Mouse (Mus musculus): Measurements from ENCODE around the gene Flrt3. TPM values are rescaled to one million over a fixed set of nuclear protein-coding genes. Genes with fewer than 3 reads are reported as not detected.

Gene Flrt3
- total and polyA plus RNA-seq, 3 experiments = not detected

DNA sequence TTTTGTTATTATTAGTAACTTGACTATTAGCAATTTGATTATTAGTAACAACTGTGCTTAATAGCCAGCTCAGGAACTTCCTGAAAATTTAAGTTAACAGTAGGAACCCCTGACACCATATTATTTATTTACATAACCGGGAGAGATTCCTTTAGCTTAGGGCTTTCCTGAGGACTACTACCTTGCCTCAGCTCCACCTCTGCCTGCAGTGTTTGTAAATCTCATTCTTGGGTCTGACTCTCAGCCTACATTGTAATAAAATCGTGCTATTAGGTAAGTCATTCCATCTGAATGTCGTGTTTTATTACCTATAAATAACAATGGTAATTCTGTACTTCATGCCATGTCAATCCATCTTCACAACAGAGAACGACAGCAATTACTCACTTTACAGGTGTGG, 21.2 kb upstream of the Flrt3 start:
- no peaks in the 10 kb centered on the region for H3K27me3 ChIP-seq (replicated peaks)
- no peak overlapping the region for H3K4me3 ChIP-seq (replicated peaks in 1 of 3; ENCODE audit: low read depth in 2 of 3, low read length in 2 of 3, poor library complexity in 1 of 3)
- no peak for DNase-seq (ENCODE audit: extremely low read depth)
- H3K9me3 ChIP-seq (replicated peaks; ENCODE audit: low read length) = peaks cover 35% of the 10 kb centered on the region
- dilution Hi-C loops (cut with MboI; ENCODE audit: extremely low pct_ligation_motif_present, extremely low pct_unique_long_range_greater_than_20kb, low sequenced_read_pairs) (no loop called here), in situ Hi-C loops (cut with MboI; ENCODE audit: low pct_ligation_motif_present, low pct_unique_long_range_greater_than_20kb, low sequenced_read_pairs) (no loop called here)
- H3K4me2 ChIP-seq (ENCODE audit: insufficient read depth, low read depth, poor library complexity, severe bottlenecking) = no peak overlapping the region
- no peaks in the 10 kb centered on the region for H3K4me1 ChIP-seq (ENCODE audit: control insufficient read depth in 1 of 2, insufficient read depth in 2 of 2)
- H3K9ac ChIP-seq (ENCODE audit: insufficient read depth, low read depth) = no peak overlapping the region
- H3K79me2 ChIP-seq (replicated peaks; ENCODE audit: control insufficient read depth, extremely low read depth, insufficient read depth, poor library complexity, severe bottlenecking) = no peaks in the 10 kb centered on the region
- TF ChIP-seq BHLHE40 (IDR thresholded peaks at IDR 0.05; ENCODE audit: low read depth, low read length) (no peak), TCF12 (IDR thresholded peaks at IDR 0.05; ENCODE audit: low read depth, low read length) (no peak), POLR2AphosphoS2 (IDR thresholded peaks at IDR 0.05; ENCODE audit: low read depth, low read length) (no peak), ETS1 (conservative IDR thresholded peaks at IDR 0.05; ENCODE audit: low read depth, low read length) (no peak), ZNF384 (IDR thresholded peaks at IDR 0.05; ENCODE audit: low read depth, low read length) (no peak), IRF4 (IDR thresholded peaks at IDR 0.05; ENCODE audit: low read depth, low read length) (no peak), EP300 (IDR thresholded peaks at IDR 0.05; ENCODE audit: low read length) (no peak), TBP (conservative IDR thresholded peaks at IDR 0.05; ENCODE audit: low read depth, low read length) (no peak), JUND (conservative IDR thresholded peaks at IDR 0.05; ENCODE audit: low read depth, low read length) (no peak), MEF2A (IDR thresholded peaks at IDR 0.05; ENCODE audit: borderline replicate concordance, low read depth, low read length) (no peak), POLR2A (IDR thresholded peaks at IDR 0.05; ENCODE audit: low read depth, low read length) (no peak), CHD1 (IDR thresholded peaks at IDR 0.05; ENCODE audit: low read depth, low read length) (no peak), CHD2 (IDR thresholded peaks at IDR 0.05; ENCODE audit: low read length) (no peak), RCOR1 (conservative IDR thresholded peaks at IDR 0.05; ENCODE audit: low read depth, low read length) (no peak), MXI1 (IDR thresholded peaks at IDR 0.05; ENCODE audit: low read depth, low read length) (no peak), NELFE (IDR thresholded peaks at IDR 0.05; ENCODE audit: low read depth, low read length) (no peak), UBTF (IDR thresholded peaks at IDR 0.05; ENCODE audit: low read depth, low read length) (no peak), MAZ (IDR thresholded peaks at IDR 0.05; ENCODE audit: low read depth, low read length) (no peak), PAX5 (IDR thresholded peaks at IDR 0.05; ENCODE audit: low read length) (no peak), HCFC1 (IDR thresholded peaks at IDR 0.05; ENCODE audit: low read depth, low read length) (no peak)
- H3K36me3 ChIP-seq (replicated peaks in 1 of 2; ENCODE audit: control insufficient read depth in 1 of 2, insufficient read depth in 1 of 2, low read length in 1 of 2) = no peaks in the 10 kb centered on the region
- no peak overlapping the region for H3K27ac ChIP-seq (ENCODE audit: insufficient read depth, low read depth)

- in situ Hi-C loops (cut with MboI; ENCODE audit: low pct_ligation_motif_present, low pct_unique_long_range_greater_than_20kb, low sequenced_read_pairs) (no loop called here), dilution Hi-C loops (cut with MboI; ENCODE audit: extremely low pct_ligation_motif_present, extremely low pct_unique_long_range_greater_than_20kb, low sequenced_read_pairs) (no loop called here)
- H3K9me3 ChIP-seq (replicated peaks; ENCODE audit: low read length) = peaks cover 39% of the 10 kb centered on the region
- no peak overlapping the region for H3K27ac ChIP-seq (ENCODE audit: insufficient read depth, low read depth)
- no peaks in the 10 kb centered on the region for H3K79me2 ChIP-seq (replicated peaks; ENCODE audit: control insufficient read depth, extremely low read depth, insufficient read depth, poor library complexity, severe bottlenecking)
- H3K4me2 ChIP-seq (ENCODE audit: insufficient read depth, low read depth, poor library complexity, severe bottlenecking) = no peak overlapping the region
- TF ChIP-seq EP300 (IDR thresholded peaks at IDR 0.05; ENCODE audit: low read length) (no peak), MAX (IDR thresholded peaks at IDR 0.05; ENCODE audit: low read length) (no peak), BHLHE40 (IDR thresholded peaks at IDR 0.05; ENCODE audit: low read depth, low read length) (no peak), PAX5 (IDR thresholded peaks at IDR 0.05; ENCODE audit: low read length) (no peak), POLR2AphosphoS2 (IDR thresholded peaks at IDR 0.05; ENCODE audit: low read depth, low read length) (no peak), ETS1 (conservative IDR thresholded peaks at IDR 0.05; ENCODE audit: low read depth, low read length) (no peak), ZC3H11A (IDR thresholded peaks at IDR 0.05; ENCODE audit: low read depth, low read length) (no peak), UBTF (IDR thresholded peaks at IDR 0.05; ENCODE audit: low read depth, low read length) (no peak), TBP (conservative IDR thresholded peaks at IDR 0.05; ENCODE audit: low read depth, low read length) (no peak), CHD1 (IDR thresholded peaks at IDR 0.05; ENCODE audit: low read depth, low read length) (no peak), NELFE (IDR thresholded peaks at IDR 0.05; ENCODE audit: low read depth, low read length) (no peak), MXI1 (IDR thresholded peaks at IDR 0.05; ENCODE audit: low read depth, low read length) (no peak), JUND (conservative IDR thresholded peaks at IDR 0.05; ENCODE audit: low read depth, low read length) (no peak), MYC (IDR thresholded peaks at IDR 0.05; ENCODE audit: low read depth, low read length) (no peak), CTCF (conservative IDR thresholded peaks at IDR 0.05 in 1 of 2, IDR thresholded peaks at IDR 0.05 in 1 of 2; ENCODE audit: low read depth in 2 of 2, low read length in 2 of 2) (no peak), GABPA (IDR thresholded peaks at IDR 0.05; ENCODE audit: insufficient replicate concordance, low read depth, low read length) (no peak)
- no peak overlapping the region for H3K4me3 ChIP-seq (replicated peaks in 1 of 3; ENCODE audit: low read depth in 2 of 3, low read length in 2 of 3, poor library complexity in 1 of 3)
- no peaks in the 10 kb centered on the region for H3K27me3 ChIP-seq (replicated peaks)
- no peak for DNase-seq (ENCODE audit: extremely low read depth)
- H3K36me3 ChIP-seq (replicated peaks in 1 of 2; ENCODE audit: control insufficient read depth in 1 of 2, insufficient read depth in 1 of 2, low read length in 1 of 2) = no peaks in the 10 kb centered on the region
- no peak overlapping the region for H3K9ac ChIP-seq (ENCODE audit: insufficient read depth, low read depth)
- H3K4me1 ChIP-seq (ENCODE audit: control insufficient read depth in 1 of 2, insufficient read depth in 2 of 2) = no peaks in the 10 kb centered on the region
Observed at GRCm38 (mm10) chr2:140691403-140691802, 20.1 kb upstream of the Flrt3 start.

All from CH12.LX (cell line).